15 mouse cellular contexts compared by ENCODE assay signal in genomic region chr16:33326589-33326988, GRCm38 (mm10). TPM values are rescaled to one million over a fixed set of nuclear protein-coding genes. Genes with fewer than 3 reads are reported as not detected.
A peak's percentile ranks its signal among the peaks of the same experiment; 100 is the strongest.
DNase-seq lines count a peak whose midpoint lies in the region; ATAC-seq and TF ChIP-seq lines count a peak whose summit lies in the region.
"Had no signal": no experiment of that assay in that cellular context is flagged by ENCODE, and none has a peak within 500 bp of the region (broad histone marks: within the 10 kb centered on the region; RNA-seq: fewer than 3 reads in every experiment).

No protein-coding gene starts in this region.

- in situ Hi-C loops in ES-E14 (cut with MboI; ENCODE audit: low sequenced_read_pairs in 2 of 2, unreplicated experiment in 2 of 2): no loop called here

- no peaks in the 10 kb centered on the region for H3K27me3 ChIP-seq in forebrain, embryonic 12.5 days
- H3K27me3 ChIP-seq in forebrain, embryonic 15.5 days: no peaks in the 10 kb centered on the region
- H3K27me3 ChIP-seq in embryonic facial prominence, embryonic 14.5 days (replicated peaks; ENCODE audit: control insufficient read depth, insufficient read depth, low read length): no peaks in the 10 kb centered on the region
- no peaks in the 10 kb centered on the region for H3K27me3 ChIP-seq in limb, embryonic 11.5 days (ENCODE audit: control insufficient read depth, insufficient read depth, low read length)
- H3K27me3 ChIP-seq: heart, embryonic 13.5 days; hindbrain, embryonic 13.5 days; Patski had no signal

- no peak overlapping the region for H3K4me3 ChIP-seq in forebrain, embryonic 12.5 days (replicated peaks)
- no peak overlapping the region for H3K4me3 ChIP-seq in forebrain, embryonic 15.5 days
- no peak overlapping the region for H3K4me3 ChIP-seq in ES-E14 (ENCODE audit: insufficient read depth in 1 of 2, low read depth in 1 of 2, low read length in 2 of 2, poor library complexity in 1 of 2, severe bottlenecking in 1 of 2)
- no peak overlapping the region for H3K4me3 ChIP-seq in embryonic facial prominence, embryonic 14.5 days (ENCODE audit: low read depth, low read length)
- no peak overlapping the region for H3K4me3 ChIP-seq in limb, embryonic 11.5 days (ENCODE audit: low read depth, low read length)
- H3K4me3 ChIP-seq: heart, embryonic 13.5 days; hindbrain, embryonic 13.5 days; liver, embryonic 12.5 days had no signal

- no peaks in the 10 kb centered on the region for H3K9me3 ChIP-seq in forebrain, embryonic 12.5 days
- no peaks in the 10 kb centered on the region for H3K9me3 ChIP-seq in forebrain, embryonic 15.5 days
- no peaks in the 10 kb centered on the region for H3K9me3 ChIP-seq in ES-E14 (ENCODE audit: control insufficient read depth, insufficient read depth, low read depth, low read length)
- H3K9me3 ChIP-seq in embryonic facial prominence, embryonic 14.5 days (ENCODE audit: control insufficient read depth, low read length): 0 out of 2 replicates have a peak, but pooled peaks cover 6% of the 10 kb centered on the region
- H3K9me3 ChIP-seq in limb, embryonic 11.5 days (ENCODE audit: control insufficient read depth, low read length): no peaks in the 10 kb centered on the region
- H3K9me3 ChIP-seq: hindbrain, embryonic 13.5 days; liver, embryonic 12.5 days had no signal

- no peak overlapping the region for H3K9ac ChIP-seq in forebrain, embryonic 12.5 days
- no peak overlapping the region for H3K9ac ChIP-seq in forebrain, embryonic 15.5 days (replicated peaks)
- no peak overlapping the region for H3K9ac ChIP-seq in ES-E14 (ENCODE audit: insufficient read depth, low read depth, low read length, poor library complexity, severe bottlenecking)
- no peak overlapping the region for H3K9ac ChIP-seq in embryonic facial prominence, embryonic 14.5 days (ENCODE audit: low read depth, low read length)
- no peak overlapping the region for H3K9ac ChIP-seq in limb, embryonic 11.5 days (ENCODE audit: low read length)
- H3K9ac ChIP-seq: heart, embryonic 13.5 days; hindbrain, embryonic 13.5 days; liver, embryonic 12.5 days had no signal

- peaks cover 14% of the 10 kb centered on the region for H3K4me1 ChIP-seq in forebrain, embryonic 12.5 days
- H3K4me1 ChIP-seq in forebrain, embryonic 15.5 days: peaks cover 10% of the 10 kb centered on the region; the same call in 1 of the 2 replicates
- peaks cover 0 to 2% of the 10 kb centered on the region in 2 experiments; a peak in 1 of 4 replicates for H3K4me1 ChIP-seq in ES-E14 (ENCODE audit: control insufficient read depth in 2 of 2, insufficient read depth in 2 of 2, low read length in 2 of 2, poor library complexity in 1 of 2)
- H3K4me1 ChIP-seq in embryonic facial prominence, embryonic 14.5 days (ENCODE audit: control insufficient read depth, insufficient read depth, low read length): no peaks in the 10 kb centered on the region
- no peaks in the 10 kb centered on the region for H3K4me1 ChIP-seq in limb, embryonic 11.5 days (ENCODE audit: control insufficient read depth, insufficient read depth, low read length)
- H3K4me1 ChIP-seq: heart, embryonic 13.5 days; liver, embryonic 12.5 days had no signal

- ATAC-seq in forebrain, embryonic 12.5 days (ENCODE audit: low FRiP score): no peak
- no peak for ATAC-seq in forebrain, embryonic 15.5 days (replicated peaks)
- ATAC-seq in embryonic facial prominence, embryonic 14.5 days (ENCODE audit: low read depth): peak; percentile 80
- peak; percentile 47; the same call in 1 of the 2 replicates for ATAC-seq in limb, embryonic 11.5 days (ENCODE audit: insufficient number of reproducible peaks, low FRiP score, low TSS enrichment, low read depth)
- ATAC-seq: liver, embryonic 12.5 days; Patski had no signal

- no peak for DNase-seq in ES-E14 (ENCODE audit: low read depth, low spot score)
- DNase-seq in embryonic facial prominence, embryonic 14.5 days (ENCODE audit: low spot score): peak; percentile 68
- DNase-seq in limb, embryonic 11.5 days (ENCODE audit: low spot score): peak; percentile 37
- DNase-seq in thymus, postnatal 4 days: no peak
- no peak for DNase-seq in urinary bladder, postnatal 36 days (ENCODE audit: low spot score in 2 of 2)
- DNase-seq: adrenal gland, adult 8-10 months; cerebellum, postnatal 36 days; right cerebral cortex, adult 18-20 months had no signal

- H3K4me2 ChIP-seq in forebrain, embryonic 12.5 days: no peak overlapping the region
- no peak overlapping the region for H3K4me2 ChIP-seq in forebrain, embryonic 15.5 days (replicated peaks)
- H3K4me2 ChIP-seq in embryonic facial prominence, embryonic 14.5 days (ENCODE audit: low read depth, low read length): no peak overlapping the region
- H3K4me2 ChIP-seq in limb, embryonic 11.5 days (ENCODE audit: low read depth, severe bottlenecking): no peak overlapping the region
- H3K4me2 ChIP-seq: heart, embryonic 13.5 days; hindbrain, embryonic 13.5 days; liver, embryonic 12.5 days had no signal

- no peaks in the 10 kb centered on the region for H3K36me3 ChIP-seq in forebrain, embryonic 12.5 days (replicated peaks)
- H3K36me3 ChIP-seq in forebrain, embryonic 15.5 days: no peaks in the 10 kb centered on the region
- no peaks in the 10 kb centered on the region for H3K36me3 ChIP-seq in ES-E14 (ENCODE audit: control insufficient read depth, insufficient read depth, low read length, poor library complexity, severe bottlenecking)
- H3K36me3 ChIP-seq in embryonic facial prominence, embryonic 14.5 days (ENCODE audit: control insufficient read depth, insufficient read depth, low read length): no peaks in the 10 kb centered on the region
- no peaks in the 10 kb centered on the region for H3K36me3 ChIP-seq in limb, embryonic 11.5 days (ENCODE audit: control insufficient read depth, insufficient read depth, low read length)
- H3K36me3 ChIP-seq: hindbrain, embryonic 13.5 days; liver, embryonic 12.5 days had no signal

- peak overlapping the region; percentile 70; the same call in 1 of the 2 replicates for H3K27ac ChIP-seq in forebrain, embryonic 12.5 days
- H3K27ac ChIP-seq in forebrain, embryonic 15.5 days (replicated peaks): no peak overlapping the region
- no peak overlapping the region for H3K27ac ChIP-seq in ES-E14 (ENCODE audit: insufficient read depth, low read depth, low read length, poor library complexity, severe bottlenecking)
- 0 out of 2 replicates have a peak overlapping the region, but pooled peaks have one; percentile 33 for H3K27ac ChIP-seq in embryonic facial prominence, embryonic 14.5 days (replicated peaks; ENCODE audit: low read depth, low read length)
- H3K27ac ChIP-seq in limb, embryonic 11.5 days (replicated peaks; ENCODE audit: low read depth, low read length): peak overlapping the region; percentile 43
- H3K27ac ChIP-seq: heart, embryonic 13.5 days; hindbrain, embryonic 13.5 days; kidney, postnatal 0 days; liver, embryonic 12.5 days had no signal

- WGBS in forebrain, embryonic 12.5 days: 61% methylated on average over 9 of the region's 9 CpGs
- WGBS in forebrain, embryonic 15.5 days: 34% methylated on average over 9 of the region's 9 CpGs
- 52% methylated on average over 9 of the region's 9 CpGs for WGBS in embryonic facial prominence, embryonic 14.5 days
- WGBS in limb, embryonic 11.5 days: 75% methylated on average over 9 of the region's 9 CpGs

TF ChIP-seq in ES-E14, 5 proteins besides CTCF, POLR2A, EP300 and RAD21:
- TF ChIP-seq HCFC1 (IDR thresholded peaks at IDR 0.05; ENCODE audit: borderline replicate concordance, insufficient read depth, low read length) (no peak), ZNF384 (IDR thresholded peaks at IDR 0.05; ENCODE audit: low read depth, low read length) (peak; percentile 49; the same call in 1 of the 2 replicates), MAFK (IDR thresholded peaks at IDR 0.05; ENCODE audit: insufficient read depth, low read depth, low read length) (no peak)

RNA-seq across cellular contexts. Expression of gene Zfp148, which starts 54.0 kb away (rescaled TPM):
- polyA plus RNA-seq in forebrain, embryonic 12.5 days (2016; fragmentation: Nextera tagmentation; extraction: Ambion mirVana): 71.1 and 71.2 TPM in 2 replicates
- 68.6 and 77.3 TPM in 2 replicates for polyA plus RNA-seq in forebrain, embryonic 15.5 days (2015; fragmentation: Nextera tagmentation; extraction: Ambion mirVana)
- 14.6 and 19.5 TPM in 2 replicates for total RNA-seq in ES-E14 (2012; rRNA removed)
- polyA plus RNA-seq in embryonic facial prominence, embryonic 14.5 days (2014; fragmentation: Nextera tagmentation; extraction: Ambion mirVana): 51.0 and 51.8 TPM in 2 replicates
- 47.4 and 50.5 TPM in 2 replicates for polyA plus RNA-seq in limb, embryonic 11.5 days (2014; fragmentation: Nextera tagmentation; extraction: Ambion mirVana)

Comparison
In these comparisons a context has a peak if more than half of its experiments do, and no peak if none do; other contexts are left out.
1. H3K27ac ChIP-seq: peak in forebrain, embryonic 12.5 days (single experiment), embryonic facial prominence, embryonic 14.5 days (single experiment) and limb, embryonic 11.5 days (single experiment); none in forebrain, embryonic 15.5 days (single experiment) and ES-E14 (single experiment).
2. ATAC-seq: peak in embryonic facial prominence, embryonic 14.5 days (single experiment) and limb, embryonic 11.5 days (single experiment); none in forebrain, embryonic 12.5 days (single experiment) and forebrain, embryonic 15.5 days (single experiment).
3. DNase-seq: peak in embryonic facial prominence, embryonic 14.5 days (single experiment) and limb, embryonic 11.5 days (single experiment); none in ES-E14 (single experiment), thymus, postnatal 4 days (single experiment) and urinary bladder, postnatal 36 days (0 of 2).